Mouse (Mus musculus) kidney, postnatal 25 days (tissue): ENCODE data around the gene Defb41.
"Not testable (repeated sequence)": the region's sequence is repeated elsewhere in the genome, so short reads cannot be mapped to it uniquely, and the experiment has no call there.

ENCODE experiments used
- DNase-seq, 2 experiments: peaks; one replicate each; pipeline ENCODE4 v3.0.0; 2021; ENCODE audit warnings: mixed read lengths in 2 of 2

Gene Defb41

GRCm38 (mm10) chr1:18265038-18265437 is at the start of gene Defb41:
Gene Defb41, minus strand, starts transcription at chr1:18265138.
- no peak for DNase-seq

GRCm38 (mm10) chr1:18308474-18308829 is 43.5 kb upstream of the Defb41 start:
- no peak for DNase-seq

DNA sequence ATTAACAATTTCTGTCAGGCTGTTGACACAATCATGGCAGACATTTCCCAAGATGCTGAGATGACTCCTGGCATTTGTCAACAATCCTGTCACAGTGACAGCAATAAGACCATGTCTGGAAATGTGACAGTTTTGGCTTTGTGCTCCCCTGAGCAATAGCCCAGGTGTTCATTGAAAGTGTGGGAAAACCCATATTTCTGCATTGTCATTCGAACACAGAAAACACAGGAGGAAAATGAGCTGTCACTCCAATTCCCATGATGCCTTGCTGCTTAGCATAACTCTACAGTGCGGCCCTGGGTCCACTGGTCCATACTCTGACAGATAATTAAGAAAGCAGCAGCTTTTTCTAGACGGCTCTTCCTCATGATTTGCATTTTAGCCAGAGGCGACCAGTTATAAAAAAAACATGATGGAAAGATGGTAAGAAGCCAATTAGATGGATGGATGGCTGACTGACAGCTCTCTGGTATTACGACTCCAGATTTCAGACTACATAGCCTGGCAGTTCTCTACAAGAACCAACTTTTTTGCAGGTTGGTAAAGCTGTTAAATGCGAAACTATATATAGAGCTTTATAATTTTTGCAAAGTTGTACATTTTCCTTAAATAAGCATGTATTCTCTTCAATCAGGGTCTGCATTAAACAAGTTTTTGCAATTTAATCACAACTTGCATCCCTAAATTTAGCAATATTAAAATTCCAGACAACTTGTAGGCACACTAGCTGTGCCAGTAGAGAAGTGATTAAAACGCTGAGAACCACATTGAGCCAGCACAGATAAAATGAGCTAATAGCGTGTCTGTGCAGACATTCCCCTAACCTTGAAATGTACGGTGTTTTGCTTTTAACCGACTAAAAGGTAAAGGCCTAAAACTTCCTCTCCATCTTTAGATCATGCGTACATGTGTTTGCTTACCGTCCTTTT is 42.9 kb upstream of the Defb41 start:
- DNase-seq, result no peak

GRCm38 (mm10) chr1:18292515-18292914 is 27.6 kb upstream of the Defb41 start:
- no peak for DNase-seq

GRCm38 (mm10) chr1:18288860-18289259 is 23.9 kb upstream of the Defb41 start:
- DNase-seq, result no peak

- no peak for DNase-seq
Observed at GRCm38 (mm10) chr1:18287371-18287770, 22.4 kb upstream of the Defb41 start.

DNA sequence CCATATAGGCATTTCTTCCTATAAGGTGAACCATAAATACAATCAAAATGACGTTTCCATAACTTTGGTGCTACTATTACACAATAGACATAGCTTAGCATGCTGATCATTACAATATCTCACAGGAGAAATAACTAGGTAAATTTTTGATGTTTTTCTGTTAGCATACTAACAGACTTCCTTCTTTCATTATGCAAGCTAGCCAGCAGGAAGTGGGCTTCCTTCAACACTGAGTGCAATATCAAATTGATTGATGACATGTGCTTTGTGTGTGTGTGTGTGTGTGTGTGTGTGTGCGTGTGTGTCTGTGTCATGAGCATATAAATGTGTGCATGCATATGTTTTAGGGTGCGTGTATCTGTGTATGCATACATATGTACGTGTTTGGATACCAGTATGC is 6.2 kb upstream of the Defb41 start:
- DNase-seq, result no peak

- DNase-seq, result no peak
Observed at GRCm38 (mm10) chr1:18268845-18269244, 3.9 kb upstream of the Defb41 start.

- DNase-seq, result not testable (repeated sequence)
Observed at GRCm38 (mm10) chr1:18245801-18246580, 18.9 kb downstream of the Defb41 start.

DNA sequence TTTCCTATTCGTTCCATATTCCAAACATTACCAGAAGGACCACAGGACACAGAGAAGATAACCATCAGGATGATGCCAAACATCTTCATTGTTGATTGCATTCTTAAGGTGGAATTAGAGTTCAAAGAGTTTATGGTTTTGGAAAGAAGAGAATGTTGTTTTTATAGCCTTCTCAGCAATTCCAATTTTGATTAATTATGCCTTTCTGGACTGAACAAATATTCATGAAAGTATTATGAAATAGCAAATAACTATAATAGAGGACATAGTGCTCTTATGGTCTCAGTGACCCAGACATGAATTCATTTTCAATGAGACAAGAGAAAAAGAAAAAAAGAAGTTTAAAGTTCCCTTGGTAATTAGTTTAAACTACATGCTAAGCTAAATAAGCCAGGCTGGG is 27.6 kb downstream of the Defb41 start, which contains the start of gene Defb18:
Defb18 (minus strand) TSS at position 101 of the 400 bp plus-strand sequence.
- no peak for DNase-seq

GRCm38 (mm10) chr1:18223385-18223945 is 41.5 kb downstream of the Defb41 start:
- no peak for DNase-seq
